Mouse (Mus musculus): ENCODE results near the gene Hist2h4. TPM values are rescaled to one million over a fixed set of nuclear protein-coding genes. Genes with fewer than 3 reads are reported as not detected.
"Not testable (repeated sequence)": the region's sequence is repeated elsewhere in the genome, so short reads cannot be mapped to it uniquely, and the experiment has no call there.

The Hist2h4 gene
- polyA plus RNA-seq, 1 experiment from 2014 or later: 16.6 TPM

GRCm38 (mm10) chr3:96280660-96281059 is 17.5 kb upstream of the Hist2h4 start:
- Histone ChIP-seq H3K9ac (no peak overlapping the region), H3K36me3 (ENCODE audit: insufficient read depth) (no peaks in the 10 kb centered on the region), H3K4me1 (ENCODE audit: insufficient read depth) (no peaks in the 10 kb centered on the region), H3K9me3 (ENCODE audit: low read depth, low read length) (no peaks in the 10 kb centered on the region), H3K27me3 (ENCODE audit: insufficient read depth, low read length) (peaks cover 8% of the 10 kb centered on the region), H3K4me3 (ENCODE audit: low read depth, low read length) (no peak overlapping the region), H3K4me2 (no peak overlapping the region), H3K27ac (ENCODE audit: low read depth) (no peak overlapping the region)
- 48% methylated on average over 6 of the region's 6 CpGs for WGBS
- no peak for TF ChIP-seq CTCF (IDR thresholded peaks at IDR 0.05; ENCODE audit: low read depth)
- DNase-seq (no peak), ATAC-seq (ENCODE audit: insufficient read depth) (no peak)

- DNase-seq: peak; percentile 94
- ATAC-seq (ENCODE audit: insufficient read depth): peak; percentile 97
- Histone ChIP-seq H3K27ac (ENCODE audit: low read depth) (peak overlapping the region; percentile 85), H3K4me3 (ENCODE audit: low read depth, low read length) (peak overlapping the region; percentile 47), H3K4me1 (ENCODE audit: insufficient read depth) (no peaks in the 10 kb centered on the region), H3K9ac (peak overlapping the region; percentile 68), H3K27me3 (ENCODE audit: insufficient read depth, low read length) (peaks cover 4% of the 10 kb centered on the region; the same call in 1 of the 2 replicates), H3K4me2 (peak overlapping the region; percentile 81), H3K9me3 (ENCODE audit: low read depth, low read length) (no peaks in the 10 kb centered on the region), H3K36me3 (ENCODE audit: insufficient read depth) (no peaks in the 10 kb centered on the region)
- TF ChIP-seq CTCF (IDR thresholded peaks at IDR 0.05; ENCODE audit: low read depth): peak; percentile 91
- WGBS: under 1% methylated on average over 49 of the region's 49 CpGs
Measured at GRCm38 (mm10) chr3:96277800-96278624, 14.9 kb upstream of the Hist2h4 start.

- WGBS: 13% methylated on average over 8 of the region's 8 CpGs
- Histone ChIP-seq H3K4me3 (ENCODE audit: low read depth, low read length) (peak overlapping the region; percentile 47), H3K27ac (ENCODE audit: low read depth) (peak overlapping the region; percentile 85), H3K27me3 (ENCODE audit: insufficient read depth, low read length) (peaks cover 3% of the 10 kb centered on the region; the same call in 1 of the 2 replicates), H3K4me2 (peak overlapping the region; percentile 81), H3K9ac (peak overlapping the region; percentile 68), H3K9me3 (ENCODE audit: low read depth, low read length) (no peaks in the 10 kb centered on the region), H3K36me3 (ENCODE audit: insufficient read depth) (no peaks in the 10 kb centered on the region), H3K4me1 (ENCODE audit: insufficient read depth) (no peaks in the 10 kb centered on the region)
- ATAC-seq (ENCODE audit: insufficient read depth): peak; percentile 28; the same call in 1 of the 2 replicates
- peak; percentile 28; the same call in 1 of the 2 replicates for TF ChIP-seq CTCF (IDR thresholded peaks at IDR 0.05; ENCODE audit: low read depth)
- DNase-seq: peak; percentile 67
Measured at GRCm38 (mm10) chr3:96277428-96277799, 14.3 kb upstream of the Hist2h4 start.

- H3K9me3 ChIP-seq (ENCODE audit: low read depth, low read length): no peaks in the 10 kb centered on the region
- ATAC-seq (ENCODE audit: insufficient read depth): no peak
- H3K36me3 ChIP-seq (ENCODE audit: insufficient read depth): no peaks in the 10 kb centered on the region
- no peak overlapping the region for H3K27ac ChIP-seq (ENCODE audit: low read depth)
- 87% methylated on average over 17 of the region's 17 CpGs for WGBS
- H3K4me1 ChIP-seq (ENCODE audit: insufficient read depth): no peaks in the 10 kb centered on the region
- no peak overlapping the region for H3K4me2 ChIP-seq
- no peak for TF ChIP-seq CTCF (IDR thresholded peaks at IDR 0.05; ENCODE audit: low read depth)
- no peak for DNase-seq
- no peak overlapping the region for H3K9ac ChIP-seq
- no peak overlapping the region for H3K4me3 ChIP-seq (ENCODE audit: low read depth, low read length)
- H3K27me3 ChIP-seq (ENCODE audit: insufficient read depth, low read length): no peaks in the 10 kb centered on the region
Measured at GRCm38 (mm10) chr3:96273591-96274465, 10.7 kb upstream of the Hist2h4 start.

- Histone ChIP-seq H3K9ac (peak within 1 kb of the TSS; percentile 79), H3K4me1 (ENCODE audit: insufficient read depth) (peaks cover 6% of the 10 kb centered on the region; the same call in 1 of the 2 replicates), H3K27me3 (ENCODE audit: insufficient read depth, low read length) (no peaks in the 10 kb centered on the region), H3K36me3 (ENCODE audit: insufficient read depth) (no peaks in the 10 kb centered on the region), H3K4me3 (ENCODE audit: low read depth, low read length) (peak within 1 kb of the TSS; percentile 53), H3K9me3 (ENCODE audit: low read depth, low read length) (no peaks in the 10 kb centered on the region), H3K27ac (ENCODE audit: low read depth) (peak within 1 kb of the TSS; percentile 98), H3K4me2 (peak within 1 kb of the TSS; percentile 87)
- under 1% methylated on average over 45 of the region's 45 CpGs for WGBS
- DNase-seq: peak; percentile 99
- peak; percentile 96 for ATAC-seq (ENCODE audit: insufficient read depth)
- no peak for TF ChIP-seq CTCF (IDR thresholded peaks at IDR 0.05; ENCODE audit: low read depth)
Measured at GRCm38 (mm10) chr3:96269511-96270474, 6.7 kb upstream of the Hist2h4 start, which contains the start of gene Hist2h2bb. Gene Hist2h2bb (plus strand): TSS chr3:96269752.

- H3K27me3 ChIP-seq (ENCODE audit: insufficient read depth, low read length); DNase-seq; H3K9me3 ChIP-seq (ENCODE audit: low read depth, low read length); H3K4me1 ChIP-seq (ENCODE audit: insufficient read depth); H3K36me3 ChIP-seq (ENCODE audit: insufficient read depth): not testable (repeated sequence)
- peak overlapping the region; percentile 53 for H3K4me3 ChIP-seq (ENCODE audit: low read depth, low read length)
- H3K27ac ChIP-seq (ENCODE audit: low read depth): peak overlapping the region; percentile 98
- 0% methylated on average over 11 of the region's 44 CpGs for WGBS
- peak overlapping the region; percentile 87 for H3K4me2 ChIP-seq
- ATAC-seq (ENCODE audit: insufficient read depth): peak; percentile 43
- peak overlapping the region; percentile 79 for H3K9ac ChIP-seq
Measured at GRCm38 (mm10) chr3:96268776-96269378, 5.8 kb upstream of the Hist2h4 start.
